Mouse (Mus musculus) kidney, postnatal 36 days (tissue): ENCODE data around the gene 5730507C01Rik.
"Not testable (repeated sequence)": the region's sequence is repeated elsewhere in the genome, so short reads cannot be mapped to it uniquely, and the experiment has no call there.

Experiments
- DNase-seq, 2 experiments: peaks; one replicate each; pipeline ENCODE4 v3.0.0; 2021 to 2022; ENCODE audit warnings: mixed read lengths in 2 of 2

5730507C01Rik gene

DNA sequence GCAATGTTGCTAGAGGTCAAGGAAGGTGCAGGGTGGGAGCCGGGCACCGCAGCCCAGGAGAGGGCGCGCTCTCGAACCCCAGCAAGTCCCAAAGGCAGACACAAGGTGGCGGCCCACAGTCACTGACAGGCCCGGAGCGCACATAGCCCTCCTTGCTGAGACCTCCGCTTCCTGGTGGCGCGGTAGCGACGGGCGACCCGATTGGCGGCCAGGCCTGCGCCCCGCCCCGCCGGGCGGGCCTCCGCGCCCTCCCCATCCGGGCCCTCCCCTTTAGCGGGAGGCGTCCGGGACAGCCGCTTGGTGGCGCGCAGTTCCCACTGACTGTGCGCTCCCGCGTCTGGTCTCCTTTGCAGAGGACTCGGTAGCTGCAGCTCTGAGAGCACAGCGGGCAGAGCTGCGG, at the start of gene 5730507C01Rik:
TSS of gene 5730507C01Rik (plus strand) at position 340 of the 400 bp plus-strand sequence.
- DNase-seq = peak; percentile 2 to 30

DNA sequence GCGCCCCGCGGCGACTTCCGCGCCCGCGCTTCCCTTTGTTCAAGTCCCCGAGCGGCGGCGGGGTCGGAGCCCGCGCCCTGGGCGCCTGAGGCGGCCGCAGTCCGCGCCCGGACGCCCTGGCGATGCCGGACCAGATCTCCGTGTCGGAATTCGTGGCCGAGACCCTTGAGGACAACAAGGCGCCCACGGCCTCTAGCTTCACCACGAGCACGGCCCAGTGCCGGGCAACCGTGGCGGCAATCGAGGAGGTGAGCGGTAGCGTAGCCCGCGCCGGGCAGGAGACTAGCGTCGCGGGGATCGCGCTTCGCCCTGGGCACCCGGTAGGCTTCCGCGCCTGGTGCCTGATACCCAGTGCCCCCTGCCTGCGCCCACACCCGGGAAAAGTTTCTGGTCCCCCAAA, 306 bp downstream of the 5730507C01Rik start:
- not testable (repeated sequence) for DNase-seq

DNA sequence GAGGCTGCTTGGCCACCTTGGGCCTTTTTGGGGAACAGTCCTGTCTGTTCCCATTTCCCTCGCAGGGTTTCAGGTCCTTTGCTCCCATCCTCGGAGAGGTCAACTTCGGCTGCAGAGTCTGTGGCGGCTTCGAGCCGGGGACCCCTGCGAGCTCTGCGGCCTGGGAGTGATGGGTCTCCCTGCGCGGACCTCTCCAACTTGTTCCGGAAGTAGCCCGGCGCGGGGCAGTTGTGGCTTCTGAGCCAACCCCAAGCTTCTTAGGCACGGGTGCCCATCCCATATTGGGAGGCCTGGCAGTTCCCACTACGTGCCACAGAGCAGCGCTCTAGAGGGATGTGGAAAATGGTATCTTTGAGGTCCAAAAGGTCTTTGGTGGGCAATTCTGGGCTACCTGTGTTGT, 767 bp downstream of the 5730507C01Rik start:
- DNase-seq = peak in 1 of 2 experiments; percentile 1
